Mouse (Mus musculus) small intestine, adult 2 months (tissue): ENCODE measurements around the gene Krt78.

Experiments used
- CTCF ChIP-seq: fragments of 200-500 bp; IDR thresholded peaks from 2 replicates; pipeline ENCODE4 v1.5.1; 2012; ENCODE audit warnings: low read depth, mild to moderate bottlenecking, control low read depth, inconsistent platforms, low read length, moderate library complexity, mixed read lengths; ENCODE audit not compliant: insufficient replicate concordance, insufficient read length; ENCODE audit errors: extremely low read depth
- POLR2A ChIP-seq: fragments of 200-500 bp; IDR thresholded peaks from 2 replicates; pipeline ENCODE4 v1.6.1; 2012; ENCODE audit warnings: low read depth, mild to moderate bottlenecking, control low read depth, inconsistent platforms, low read length, moderate library complexity

DNA sequence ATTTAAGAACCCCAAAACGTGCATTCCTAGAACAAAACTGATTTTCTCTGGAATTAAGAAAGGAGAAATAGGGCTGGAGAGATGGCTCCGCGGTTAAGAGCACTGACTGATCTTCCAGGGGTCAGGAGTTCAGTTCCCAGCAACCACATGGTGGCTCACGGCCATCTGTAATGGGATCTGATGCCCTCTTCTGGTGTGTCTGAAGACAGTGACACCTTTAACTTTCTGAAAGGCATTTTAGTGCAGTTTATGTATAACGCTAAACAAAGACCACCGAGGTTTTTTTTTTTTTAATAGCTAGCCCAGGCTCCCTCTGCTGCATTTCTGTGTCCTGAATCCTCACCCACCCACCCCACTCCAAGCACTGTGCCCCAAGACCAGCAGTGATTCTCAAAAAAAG lies 30.7 kb upstream of the Krt78 start:
- TF ChIP-seq POLR2A = no peak
- TF ChIP-seq CTCF = no peak
